Mouse (Mus musculus): ENCODE measurements around the gene Palm2. TPM values are rescaled to one million over a fixed set of nuclear protein-coding genes. Genes with fewer than 3 reads are reported as not detected.

Palm2 gene
- total RNA-seq, 1 experiment from 2014 or later: not detected

- peak; percentile 82 for ATAC-seq (replicated peaks; ENCODE audit: low read depth, poor library complexity, severe bottlenecking)
These were observed 173.3 kb downstream of the Palm2 start for GRCm38 (mm10) chr4:57607247-57607942.

- ATAC-seq (replicated peaks; ENCODE audit: low read depth, poor library complexity, severe bottlenecking): no peak
These were observed 177.4 kb downstream of the Palm2 start for GRCm38 (mm10) chr4:57611303-57612077.

- 0 out of 2 replicates have a peak, but pooled peaks have one; percentile 5 for ATAC-seq (replicated peaks; ENCODE audit: low read depth, poor library complexity, severe bottlenecking)
These were observed 178.7 kb downstream of the Palm2 start for GRCm38 (mm10) chr4:57612716-57613115.

GRCm38 (mm10) chr4:57614686-57615085, 180.6 kb downstream of the Palm2 start:
- ATAC-seq (replicated peaks; ENCODE audit: low read depth, poor library complexity, severe bottlenecking): 0 out of 2 replicates have a peak, but pooled peaks have one; percentile 29

- no peak for ATAC-seq (replicated peaks; ENCODE audit: low read depth, poor library complexity, severe bottlenecking)
These were observed 184.7 kb downstream of the Palm2 start for GRCm38 (mm10) chr4:57618743-57619142.

- ATAC-seq (replicated peaks; ENCODE audit: low read depth, poor library complexity, severe bottlenecking): no peak
These were observed 188.8 kb downstream of the Palm2 start for GRCm38 (mm10) chr4:57622816-57623215.

- no peak for ATAC-seq (replicated peaks; ENCODE audit: low read depth, poor library complexity, severe bottlenecking)
These were observed 190.8 kb downstream of the Palm2 start for GRCm38 (mm10) chr4:57624819-57625218.

- ATAC-seq (replicated peaks; ENCODE audit: low read depth, poor library complexity, severe bottlenecking): no peak
These were observed 191.3 kb downstream of the Palm2 start for GRCm38 (mm10) chr4:57625306-57625705.

- no peak for ATAC-seq (replicated peaks; ENCODE audit: low read depth, poor library complexity, severe bottlenecking)
These were observed 191.7 kb downstream of the Palm2 start for GRCm38 (mm10) chr4:57625756-57626155.

GRCm38 (mm10) chr4:57626921-57627320, 192.9 kb downstream of the Palm2 start:
- no peak for ATAC-seq (replicated peaks; ENCODE audit: low read depth, poor library complexity, severe bottlenecking)

GRCm38 (mm10) chr4:57632386-57632785, 198.3 kb downstream of the Palm2 start:
- no peak for ATAC-seq (replicated peaks; ENCODE audit: low read depth, poor library complexity, severe bottlenecking)

GRCm38 (mm10) chr4:57633052-57633451, 199.0 kb downstream of the Palm2 start:
- no peak for ATAC-seq (replicated peaks; ENCODE audit: low read depth, poor library complexity, severe bottlenecking)

GRCm38 (mm10) chr4:57634956-57635355, 200.9 kb downstream of the Palm2 start:
- no peak for ATAC-seq (replicated peaks; ENCODE audit: low read depth, poor library complexity, severe bottlenecking)

- ATAC-seq (replicated peaks; ENCODE audit: low read depth, poor library complexity, severe bottlenecking): no peak
These were observed 202.9 kb downstream of the Palm2 start for GRCm38 (mm10) chr4:57636782-57637482.

- ATAC-seq (replicated peaks; ENCODE audit: low read depth, poor library complexity, severe bottlenecking): no peak
These were observed 203.8 kb downstream of the Palm2 start for GRCm38 (mm10) chr4:57637636-57638386.

GRCm38 (mm10) chr4:57638941-57639340, 204.9 kb downstream of the Palm2 start:
- ATAC-seq (replicated peaks; ENCODE audit: low read depth, poor library complexity, severe bottlenecking): no peak

GRCm38 (mm10) chr4:57640222-57640621, 206.2 kb downstream of the Palm2 start:
- peak; percentile 60; the same call in 1 of the 2 replicates for ATAC-seq (replicated peaks; ENCODE audit: low read depth, poor library complexity, severe bottlenecking)

GRCm38 (mm10) chr4:57640971-57641370, 206.9 kb downstream of the Palm2 start:
- no peak for ATAC-seq (replicated peaks; ENCODE audit: low read depth, poor library complexity, severe bottlenecking)

- no peak for ATAC-seq (replicated peaks; ENCODE audit: low read depth, poor library complexity, severe bottlenecking)
These were observed 216.9 kb downstream of the Palm2 start for GRCm38 (mm10) chr4:57650994-57651393.

GRCm38 (mm10) chr4:57651547-57651946, 217.5 kb downstream of the Palm2 start:
- no peak for ATAC-seq (replicated peaks; ENCODE audit: low read depth, poor library complexity, severe bottlenecking)

All from common myeloid progenitor, adult 5-6 weeks (primary cell).